Mouse (Mus musculus): ENCODE measurements at regions not wholly inside any gene's neighbourhood (a gene's known extent, or its start where the extent isn't known, plus 50 kb on each side); places are given as distances from the start of the nearest gene placed in this dataset.

DNA sequence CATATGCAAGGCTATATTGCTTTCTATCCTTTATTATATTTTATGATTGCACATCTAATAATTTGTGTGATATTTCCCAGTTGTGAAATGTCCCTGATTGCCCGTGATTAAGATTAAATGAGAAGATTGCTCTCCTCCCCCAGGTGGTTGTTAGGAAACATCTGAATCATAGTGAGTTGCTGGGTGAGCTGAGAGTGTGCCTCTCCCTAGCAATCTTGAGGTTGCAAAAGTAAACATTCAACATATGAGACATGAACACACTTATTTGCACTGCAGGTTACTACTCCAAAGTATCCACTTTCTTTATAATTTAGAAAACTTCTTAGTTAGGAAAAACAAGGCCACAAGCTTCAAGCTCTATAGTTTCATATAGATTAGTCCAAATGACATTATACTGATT is 899.6 kb upstream of the Acvr2a start:
- Histone ChIP-seq H3K4me2 (replicated peaks; ENCODE audit: low read depth, low read length) (no peak overlapping the region), H3K27me3 (replicated peaks; ENCODE audit: insufficient read depth, low read length) (no peaks in the 10 kb centered on the region), H3K9ac (replicated peaks; ENCODE audit: low read depth) (no peak overlapping the region), H3K4me1 (ENCODE audit: insufficient read depth, low read depth, low read length) (no peaks in the 10 kb centered on the region), H3K9me3 (ENCODE audit: low read length) (no peaks in the 10 kb centered on the region), H3K4me3 (ENCODE audit: low read depth, low read length) (no peak overlapping the region), H3K36me3 (ENCODE audit: insufficient read depth, low read length) (no peaks in the 10 kb centered on the region), H3K27ac (ENCODE audit: low read length) (no peak overlapping the region)
- WGBS: 49% methylated on average over 1 of the region's 1 CpGs
- TF ChIP-seq EP300 (IDR thresholded peaks at IDR 0.05) (peak; percentile 62), CTCF (IDR thresholded peaks at IDR 0.05) (no peak)
- DNase-seq (ENCODE audit: low spot score) (peak; percentile 67), ATAC-seq (peak; percentile 84)

DNA sequence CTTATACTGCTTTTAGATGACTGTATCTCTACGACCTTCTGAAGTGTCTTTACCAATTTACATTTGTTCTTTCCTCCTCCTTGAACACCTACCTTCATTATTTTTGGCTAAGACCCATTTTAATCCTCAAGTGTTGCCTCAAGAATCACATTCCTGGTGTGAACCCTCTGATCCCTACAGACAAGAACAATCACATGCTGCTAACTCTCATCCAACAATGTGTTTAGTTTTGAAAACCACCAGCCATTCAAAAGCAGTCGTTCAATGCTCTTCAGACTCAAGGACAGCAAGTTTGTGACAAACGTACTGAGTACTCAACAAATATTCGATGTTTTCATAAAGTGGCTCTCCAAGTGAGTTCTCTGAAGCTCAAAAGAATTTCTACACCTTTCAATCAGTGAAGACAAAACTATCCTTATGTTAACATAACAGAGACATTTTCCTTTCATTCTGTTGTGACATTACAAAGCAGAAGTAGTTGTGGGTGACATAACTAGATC is 898.9 kb upstream of the Acvr2a start:
- Histone ChIP-seq H3K9ac (replicated peaks; ENCODE audit: low read depth) (no peak overlapping the region), H3K36me3 (ENCODE audit: insufficient read depth, low read length) (no peaks in the 10 kb centered on the region), H3K4me1 (ENCODE audit: insufficient read depth, low read depth, low read length) (no peaks in the 10 kb centered on the region), H3K4me2 (replicated peaks; ENCODE audit: low read depth, low read length) (no peak overlapping the region), H3K27ac (ENCODE audit: low read length) (no peak overlapping the region), H3K4me3 (ENCODE audit: low read depth, low read length) (no peak overlapping the region), H3K27me3 (replicated peaks; ENCODE audit: insufficient read depth, low read length) (no peaks in the 10 kb centered on the region), H3K9me3 (ENCODE audit: low read length) (no peaks in the 10 kb centered on the region)
- ATAC-seq: peak; percentile 93
- WGBS: 46% methylated on average over 4 of the region's 4 CpGs
- DNase-seq (ENCODE audit: low spot score): peak; percentile 80
- TF ChIP-seq CTCF (IDR thresholded peaks at IDR 0.05) (no peak), EP300 (IDR thresholded peaks at IDR 0.05) (peak; percentile 92)

DNA sequence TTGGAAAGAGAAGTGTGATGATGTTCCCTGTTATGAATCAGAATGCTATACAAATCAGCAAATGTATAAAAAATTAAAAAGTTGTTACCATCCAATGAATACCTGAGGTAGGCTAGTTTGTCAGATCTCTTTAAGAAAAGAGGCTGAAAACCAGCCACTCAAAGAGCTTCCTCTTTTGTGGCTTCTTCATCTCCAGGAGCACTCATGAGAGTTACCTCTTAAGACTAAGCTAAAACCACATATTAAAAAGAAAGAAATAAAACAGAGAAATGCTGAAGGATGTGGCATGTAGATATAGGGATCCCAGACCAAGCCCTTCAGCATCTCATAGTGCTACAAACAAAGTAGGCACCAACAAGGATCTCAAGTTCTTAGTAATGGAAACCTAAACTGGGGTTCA is 890.9 kb upstream of the Acvr2a start:
- DNase-seq (ENCODE audit: low spot score) (no peak), ATAC-seq (no peak)
- no peak for TF ChIP-seq CTCF (IDR thresholded peaks at IDR 0.05)
- TF ChIP-seq EP300 (IDR thresholded peaks at IDR 0.05): no peak
- Histone ChIP-seq H3K4me1 (ENCODE audit: insufficient read depth, low read depth, low read length) (no peaks in the 10 kb centered on the region), H3K9ac (replicated peaks; ENCODE audit: low read depth) (no peak overlapping the region), H3K9me3 (ENCODE audit: low read length) (no peaks in the 10 kb centered on the region), H3K36me3 (ENCODE audit: insufficient read depth, low read length) (no peaks in the 10 kb centered on the region), H3K4me2 (replicated peaks; ENCODE audit: low read depth, low read length) (no peak overlapping the region), H3K4me3 (ENCODE audit: low read depth, low read length) (no peak overlapping the region), H3K27ac (ENCODE audit: low read length) (no peak overlapping the region), H3K27me3 (replicated peaks; ENCODE audit: insufficient read depth, low read length) (no peaks in the 10 kb centered on the region)

DNA sequence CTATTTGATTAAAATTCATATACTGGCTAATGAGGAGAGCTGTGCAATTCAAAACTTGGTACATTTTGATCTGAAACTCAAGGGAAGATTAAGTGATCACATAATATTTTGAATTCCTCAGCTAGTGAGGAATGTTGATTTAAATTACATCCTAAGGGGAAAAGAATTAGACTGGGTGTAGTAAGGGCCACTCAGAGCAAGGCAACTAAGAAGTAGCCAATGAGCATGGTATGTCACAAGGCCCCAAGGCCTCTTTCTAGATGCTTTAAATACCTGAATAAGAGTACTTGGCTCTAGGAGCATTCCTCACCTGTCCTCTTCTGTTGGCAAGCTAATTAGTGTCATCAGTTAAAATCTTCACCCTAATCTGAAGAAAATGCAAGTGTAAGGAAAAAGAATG is 887.3 kb upstream of the Acvr2a start:
- H3K4me1 ChIP-seq (ENCODE audit: insufficient read depth, low read depth, low read length): no peaks in the 10 kb centered on the region
- H3K9me3 ChIP-seq (ENCODE audit: low read length): no peaks in the 10 kb centered on the region
- DNase-seq (ENCODE audit: low spot score): peak; percentile 15
- no peaks in the 10 kb centered on the region for H3K36me3 ChIP-seq (ENCODE audit: insufficient read depth, low read length)
- TF ChIP-seq EP300 (IDR thresholded peaks at IDR 0.05) (peak; percentile 95), CTCF (IDR thresholded peaks at IDR 0.05) (no peak)
- no peak overlapping the region for H3K27ac ChIP-seq (ENCODE audit: low read length)
- no peak overlapping the region for H3K9ac ChIP-seq (replicated peaks; ENCODE audit: low read depth)
- ATAC-seq: peak; percentile 83
- H3K4me2 ChIP-seq (replicated peaks; ENCODE audit: low read depth, low read length): no peak overlapping the region
- H3K4me3 ChIP-seq (ENCODE audit: low read depth, low read length): no peak overlapping the region
- no peaks in the 10 kb centered on the region for H3K27me3 ChIP-seq (replicated peaks; ENCODE audit: insufficient read depth, low read length)

DNA sequence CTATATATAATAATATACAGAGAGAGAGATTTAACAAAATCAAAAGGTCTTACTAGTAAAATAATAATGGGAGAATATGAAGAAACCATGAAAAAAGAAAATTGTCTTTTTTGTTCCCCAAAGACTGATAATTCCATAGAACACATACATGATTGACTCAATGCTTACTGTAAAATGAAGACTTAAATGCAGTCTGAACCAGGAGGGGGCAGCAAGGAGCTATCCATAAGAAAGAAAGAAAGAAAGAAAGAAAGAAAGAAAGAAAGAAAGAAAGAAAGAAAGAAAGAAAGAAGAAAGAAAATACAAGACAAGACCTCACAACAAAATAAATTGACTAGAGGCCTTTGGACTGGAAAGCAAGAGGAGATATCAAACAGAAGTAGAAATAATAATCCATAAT is 868.8 kb upstream of the Acvr2a start:
- peak; percentile 49 for TF ChIP-seq CTCF (IDR thresholded peaks at IDR 0.05)
- no peak for TF ChIP-seq EP300 (IDR thresholded peaks at IDR 0.05)
- no peaks in the 10 kb centered on the region for H3K27me3 ChIP-seq (replicated peaks; ENCODE audit: insufficient read depth, low read length)
- no peaks in the 10 kb centered on the region for H3K9me3 ChIP-seq (ENCODE audit: low read length)
- no peak for DNase-seq (ENCODE audit: low spot score)
- H3K27ac ChIP-seq (ENCODE audit: low read length): no peak overlapping the region
- ATAC-seq: no peak
- no peaks in the 10 kb centered on the region for H3K36me3 ChIP-seq (ENCODE audit: insufficient read depth, low read length)
- no peak overlapping the region for H3K4me2 ChIP-seq (replicated peaks; ENCODE audit: low read depth, low read length)
- H3K4me1 ChIP-seq (ENCODE audit: insufficient read depth, low read depth, low read length): no peaks in the 10 kb centered on the region
- no peak overlapping the region for H3K9ac ChIP-seq (replicated peaks; ENCODE audit: low read depth)
- no peak overlapping the region for H3K4me3 ChIP-seq (ENCODE audit: low read depth, low read length)

DNA sequence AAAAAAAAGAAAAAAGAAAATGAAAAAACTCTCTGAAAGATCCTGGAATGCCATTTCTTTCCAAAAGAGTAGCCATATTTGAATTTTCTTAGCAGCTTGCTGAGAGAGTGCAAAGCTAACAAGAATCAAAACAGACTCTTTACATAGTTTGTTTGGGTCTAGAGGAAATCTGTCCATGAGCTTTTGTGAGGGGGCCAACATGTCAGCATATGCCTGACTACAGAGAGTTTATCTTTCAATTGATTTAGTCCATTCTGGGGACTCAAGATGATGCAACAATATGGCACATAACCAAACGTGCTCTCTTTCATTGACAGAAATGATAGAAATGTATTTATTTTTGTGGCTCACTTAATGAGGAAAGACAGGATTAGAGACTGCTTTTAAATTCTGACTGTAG is 822.8 kb upstream of the Acvr2a start:
- H3K4me3 ChIP-seq (ENCODE audit: low read depth, low read length): no peak overlapping the region
- H3K36me3 ChIP-seq (ENCODE audit: insufficient read depth, low read length): no peaks in the 10 kb centered on the region
- H3K4me1 ChIP-seq (ENCODE audit: insufficient read depth, low read depth, low read length): no peaks in the 10 kb centered on the region
- H3K9ac ChIP-seq (replicated peaks; ENCODE audit: low read depth): no peak overlapping the region
- no peak overlapping the region for H3K4me2 ChIP-seq (replicated peaks; ENCODE audit: low read depth, low read length)
- H3K9me3 ChIP-seq (ENCODE audit: low read length): no peaks in the 10 kb centered on the region
- DNase-seq (ENCODE audit: low spot score) (peak; percentile 4), ATAC-seq (no peak)
- no peak overlapping the region for H3K27ac ChIP-seq (ENCODE audit: low read length)
- no peaks in the 10 kb centered on the region for H3K27me3 ChIP-seq (replicated peaks; ENCODE audit: insufficient read depth, low read length)
- no peak for TF ChIP-seq EP300 (IDR thresholded peaks at IDR 0.05)
- TF ChIP-seq CTCF (IDR thresholded peaks at IDR 0.05): no peak
- WGBS: 47% methylated on average over 1 of the region's 1 CpGs

DNA sequence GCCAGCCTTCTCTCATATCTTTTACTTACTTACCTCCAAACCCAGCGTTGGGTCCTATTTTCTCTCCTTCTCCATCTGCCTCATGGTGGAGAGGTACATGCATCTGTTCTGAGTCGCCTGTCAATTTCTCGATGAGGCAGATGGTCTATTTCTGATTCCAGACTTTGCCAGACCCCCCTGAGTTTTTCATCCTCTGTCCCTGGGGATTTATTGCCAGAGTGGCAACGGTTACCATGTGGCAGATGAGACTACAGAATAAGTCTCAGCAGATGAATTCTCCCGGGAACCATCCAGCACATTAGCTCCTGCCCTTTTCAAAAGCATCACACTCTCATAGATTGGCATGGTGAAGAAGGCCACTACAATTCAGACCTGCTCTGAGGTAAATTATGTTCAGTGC is 819.7 kb upstream of the Acvr2a start:
- no peaks in the 10 kb centered on the region for H3K4me1 ChIP-seq (ENCODE audit: insufficient read depth, low read depth, low read length)
- TF ChIP-seq EP300 (IDR thresholded peaks at IDR 0.05): no peak
- TF ChIP-seq CTCF (IDR thresholded peaks at IDR 0.05): no peak
- H3K4me2 ChIP-seq (replicated peaks; ENCODE audit: low read depth, low read length): no peak overlapping the region
- H3K4me3 ChIP-seq (ENCODE audit: low read depth, low read length): no peak overlapping the region
- H3K27ac ChIP-seq (ENCODE audit: low read length): no peak overlapping the region
- H3K27me3 ChIP-seq (replicated peaks; ENCODE audit: insufficient read depth, low read length): no peaks in the 10 kb centered on the region
- no peak for DNase-seq (ENCODE audit: low spot score)
- 88% methylated on average over 5 of the region's 5 CpGs for WGBS
- no peak overlapping the region for H3K9ac ChIP-seq (replicated peaks; ENCODE audit: low read depth)
- H3K36me3 ChIP-seq (ENCODE audit: insufficient read depth, low read length): no peaks in the 10 kb centered on the region
- ATAC-seq: no peak
- no peaks in the 10 kb centered on the region for H3K9me3 ChIP-seq (ENCODE audit: low read length)

All from lung, postnatal 0 days (tissue).